12 mouse cellular contexts compared by ENCODE assay signal in the genomic region with DNA sequence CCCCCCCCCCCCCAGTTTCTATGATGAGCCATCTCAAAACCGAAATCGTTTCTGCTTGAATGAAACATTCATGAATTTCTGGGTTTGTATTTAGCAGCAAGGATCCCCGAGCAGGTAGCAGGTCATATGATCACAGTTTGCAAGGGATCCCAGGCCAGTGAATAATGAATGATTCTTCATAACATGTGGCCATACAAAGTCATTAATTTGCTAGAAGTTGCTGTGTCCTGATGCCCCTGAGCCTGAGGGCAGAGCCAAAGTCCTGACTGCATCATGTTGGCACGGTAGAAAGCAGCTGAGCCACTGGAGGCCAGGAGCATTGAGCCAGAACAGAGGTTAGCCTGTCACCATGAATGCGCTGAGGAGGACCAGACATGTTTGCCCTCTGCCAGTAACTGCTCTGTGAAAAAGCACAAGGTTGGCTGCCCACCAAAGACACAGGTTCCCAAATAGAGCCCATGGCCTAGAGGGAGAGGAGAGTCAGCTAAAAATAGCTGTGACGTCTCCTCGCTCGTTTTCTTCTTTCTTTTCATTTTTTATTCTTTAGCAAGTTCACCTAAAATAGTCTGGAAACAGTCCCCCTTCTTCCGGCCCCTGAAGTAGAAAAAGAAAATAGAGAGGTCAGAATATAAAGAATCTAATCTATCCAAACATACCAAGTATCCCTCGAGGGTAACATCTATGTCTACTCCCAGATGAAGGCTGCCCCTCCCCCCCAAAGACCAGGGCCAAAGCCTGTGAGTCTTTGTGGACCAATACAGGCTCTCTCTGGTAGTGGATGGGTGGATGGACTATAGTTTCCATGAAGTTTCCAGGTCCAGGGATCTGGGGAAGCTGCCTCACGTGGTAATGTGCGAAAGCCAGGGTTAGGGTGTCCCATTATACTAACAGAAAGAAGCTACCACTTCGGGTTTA. TPM values are rescaled to one million over a fixed set of nuclear protein-coding genes. Genes with fewer than 3 reads are reported as not detected.
DNase-seq lines count a peak whose midpoint lies in the region; ATAC-seq and TF ChIP-seq lines count a peak whose summit lies in the region.
"Had no signal": no experiment of that assay in that cellular context is flagged by ENCODE, and none has a peak within 500 bp of the region (broad histone marks: within the 10 kb centered on the region; RNA-seq: fewer than 3 reads in every experiment).

No protein-coding gene starts in this region.

- POLR2A ChIA-PET in Patski (lab: Charles Lee): no interaction called here

- no peak overlapping the region for H3K27ac ChIP-seq in heart, embryonic 10.5 days
- no peak overlapping the region for H3K27ac ChIP-seq in kidney, adult 2 months (ENCODE audit: insufficient read depth, low read depth, low read length)
- H3K27ac ChIP-seq: macrophage had no signal

- ATAC-seq in Patski: peak; percentile 84
- ATAC-seq: forebrain, embryonic 16.5 days; inflammation-experienced regulatory T-cells, adult 6 months had no signal

- 77% methylated on average over 13 of the region's 13 CpGs for WGBS in heart, embryonic 10.5 days
- 42% methylated on average over 13 of the region's 13 CpGs for WGBS in kidney, adult 2 months
- 75% methylated on average over 13 of the region's 13 CpGs for whole genome bisulfite sequencing in lung, adult 2 months

- H3K4me3 ChIP-seq in heart, embryonic 10.5 days: no peak overlapping the region
- H3K4me3 ChIP-seq in kidney, adult 2 months (ENCODE audit: insufficient read depth, low read depth, low read length): no peak overlapping the region
- no peak overlapping the region for H3K4me3 ChIP-seq in lung, adult 2 months (replicated peaks; ENCODE audit: extremely low read depth, low read depth, low read length)

- H3K9me3 ChIP-seq in heart, embryonic 10.5 days: no peaks in the 10 kb centered on the region

- no peaks in the 10 kb centered on the region for H3K36me3 ChIP-seq in heart, embryonic 10.5 days
- H3K36me3 ChIP-seq in kidney, adult 2 months (ENCODE audit: control insufficient read depth, insufficient read depth, low read length): no peaks in the 10 kb centered on the region

- no peak for TF ChIP-seq POLR2A in kidney, adult 2 months (IDR thresholded peaks at IDR 0.05; ENCODE audit: low read depth, low read length)
- no peak for TF ChIP-seq POLR2A in lung, adult 2 months (IDR thresholded peaks at IDR 0.05; ENCODE audit: borderline replicate concordance, extremely low read depth, low read depth, low read length)

- TF ChIP-seq CTCF in Patski (IDR thresholded peaks at IDR 0.05): no peak
- TF ChIP-seq CTCF in kidney, adult 2 months (conservative IDR thresholded peaks at IDR 0.05; ENCODE audit: insufficient read depth, insufficient read length, low read depth, low read length): no peak
- no peak for TF ChIP-seq CTCF in lung, adult 2 months (IDR thresholded peaks at IDR 0.05; ENCODE audit: insufficient read depth, low read length)

- peak; percentile 82 to 90 for DNase-seq in heart, adult 18-20 months
- no peak for DNase-seq in heart, embryonic 10.5 days (ENCODE audit: low spot score)
- DNase-seq in Patski (ENCODE audit: low read depth, low spot score): peak; percentile 95
- DNase-seq in gastrocnemius, adult 8-10 months (ENCODE audit: low spot score in 2 of 2): peak; percentile 8 to 41
- DNase-seq in kidney, adult 2 months: peak; percentile 94
- DNase-seq in spleen, adult 18-20 months: no peak
- DNase-seq in lung, adult 2 months: no peak
- no peak for DNase-seq in lung, postnatal 25 days (ENCODE audit: low spot score)
- DNase-seq: thymus, postnatal 36 days had no signal

- peaks cover 9% of the 10 kb centered on the region for H3K4me1 ChIP-seq in heart, embryonic 10.5 days
- H3K4me1 ChIP-seq in kidney, adult 2 months (ENCODE audit: control insufficient read depth, insufficient read depth, low read length): 0 out of 2 replicates have a peak, but pooled peaks cover 3% of the 10 kb centered on the region
- H3K4me1 ChIP-seq in lung, adult 2 months (ENCODE audit: control insufficient read depth, insufficient read depth, low read length): no peaks in the 10 kb centered on the region

- H3K27me3 ChIP-seq in heart, embryonic 10.5 days (ENCODE audit: insufficient read depth, poor library complexity, severe bottlenecking): no peaks in the 10 kb centered on the region
- H3K27me3 ChIP-seq in Patski: no peaks in the 10 kb centered on the region
- no peaks in the 10 kb centered on the region for H3K27me3 ChIP-seq in kidney, adult 2 months (replicated peaks; ENCODE audit: control insufficient read depth, insufficient read depth, low read length)

- in situ Hi-C loops in Patski (cut with MboI; ENCODE audit: low pct_unique_long_range_greater_than_20kb): loop anchor here (5.0 kb wide), 2 partner anchors 103 to 132 kb away; no protein-coding TSS in a partner anchor

- CTCF ChIA-PET in Patski (lab: Charles Lee): interaction anchor here (1.3 to 2.0 kb wide), 4 partner anchors 10 to 108 kb away, joined by 3 to 5 read pairs (median 4); no protein-coding TSS in a partner anchor

RNA-seq across cellular contexts. Expression of gene Dgkg, which starts 42.1 kb away (rescaled TPM):
- total RNA-seq in heart, adult 18-20 months (2021): under 1 TPM; 0.28 to 0.35 TPM
- 0.31 and 0.49 TPM in 2 replicates for polyA plus RNA-seq in heart, embryonic 10.5 days (2016; fragmentation: Nextera tagmentation; extraction: Ambion mirVana)
- polyA plus RNA-seq in Patski (2021): 0.14 TPM
- total RNA-seq in gastrocnemius, adult 8-10 months (2022): under 1 TPM; 0.07 to 0.75 (median 0.22) TPM
- 1.2 and 1.4 TPM in 2 replicates for polyA plus RNA-seq in kidney, adult 2 months (2012; rRNA removed)
- polyA plus RNA-seq in lung, adult 2 months (2012; rRNA removed): 0.68 and 1.0 TPM in 2 replicates

Comparison
In these comparisons a context has a peak if more than half of its experiments do, and no peak if none do; other contexts are left out.
1. DNase-seq: peak in heart, adult 18-20 months (2 of 2), Patski (single experiment), gastrocnemius, adult 8-10 months (2 of 2) and kidney, adult 2 months (single experiment); none in heart, embryonic 10.5 days (single experiment), spleen, adult 18-20 months (0 of 2), lung, adult 2 months (single experiment) and lung, postnatal 25 days (single experiment).